Mouse (Mus musculus) neural tube, embryonic 15.5 days (tissue): ENCODE measurements at regions not wholly inside any gene's neighbourhood (a gene's known extent, or its start where the extent isn't known, plus 50 kb on each side); places are given as distances from the start of the nearest gene placed in this dataset.
A peak's percentile ranks its signal among the peaks of the same experiment; 100 is the strongest.

ENCODE experiments used
- ATAC-seq: fragments of 200-750 bp; cut with Nextera tagmentation; 2 replicates; pipeline ENCODE4 v1.8.0; 2017; ENCODE audit warnings: mild to moderate bottlenecking, moderate TSS enrichment, moderate library complexity; ENCODE audit not compliant: low FRiP score
- H3K27ac ChIP-seq: fragments of 300-500 bp; sonication (generic); replicated peaks from 2 replicates; pipeline ENCODE4 v1.5.1; 2015; ENCODE audit warnings: mild to moderate bottlenecking, inconsistent platforms
- H3K27me3 ChIP-seq: fragments of 300-500 bp; sonication (generic); replicated peaks from 2 replicates; pipeline ENCODE4 v1.6.1; 2015; ENCODE audit warnings: inconsistent platforms
- H3K36me3 ChIP-seq: fragments of 300-500 bp; sonication (generic); 2 replicates; pipeline ENCODE4 v1.6.1; 2015; ENCODE audit warnings: inconsistent platforms
- H3K4me1 ChIP-seq: fragments of 300-500 bp; sonication (generic); 2 replicates; pipeline ENCODE4 v1.6.1; 2015; ENCODE audit warnings: inconsistent platforms
- H3K4me2 ChIP-seq: fragments of 300-500 bp; sonication (generic); 2 replicates; pipeline ENCODE4 v1.6.1; 2015; ENCODE audit warnings: inconsistent platforms, mild to moderate bottlenecking, moderate library complexity
- H3K4me3 ChIP-seq: fragments of 300-500 bp; sonication (generic); replicated peaks from 2 replicates; pipeline ENCODE4 v1.5.1; 2015; ENCODE audit warnings: mild to moderate bottlenecking, inconsistent platforms
- H3K9ac ChIP-seq: fragments of 300-500 bp; sonication (generic); replicated peaks from 2 replicates; pipeline ENCODE4 v1.6.1; 2015; ENCODE audit warnings: mild to moderate bottlenecking, inconsistent platforms
- H3K9me3 ChIP-seq: fragments of 300-500 bp; sonication (generic); replicated peaks from 2 replicates; pipeline ENCODE4 v1.6.1; 2016; ENCODE audit warnings: inconsistent platforms
- WGBS: fragments of 180-500 bp; shearing (Covaris S2); methylation state at CpG from one replicate; pipeline ENCODE4 v1.1.7; 2015; ENCODE audit warnings: mixed read lengths; 5-methylcytosine and 5-hydroxymethylcytosine counted together

DNA sequence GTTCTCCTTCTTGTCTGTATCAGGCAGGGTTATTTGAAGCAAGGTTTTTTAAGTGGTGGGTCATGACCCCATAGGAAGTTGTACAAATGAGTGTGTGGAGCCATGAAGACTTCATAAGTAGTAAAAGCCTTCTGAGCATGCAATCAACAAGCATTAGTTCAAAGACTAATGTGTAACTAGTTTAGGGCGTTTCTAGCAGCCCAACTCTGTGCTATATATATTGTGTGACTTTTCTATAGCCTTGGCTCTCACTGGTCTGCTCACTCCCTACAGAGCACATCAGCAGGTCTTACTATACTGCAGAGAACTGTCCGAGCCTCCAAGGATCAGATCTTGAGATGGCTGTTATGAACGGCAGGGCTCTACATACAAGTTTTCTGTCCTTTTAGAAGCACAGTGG lies 141.2 kb downstream of the Gm9817 start:
- H3K4me2 ChIP-seq = no peak overlapping the region
- no peak for ATAC-seq
- no peaks in the 10 kb centered on the region for H3K36me3 ChIP-seq
- WGBS = 75% methylated on average over 3 of the region's 3 CpGs
- H3K9ac ChIP-seq = no peak overlapping the region
- H3K27me3 ChIP-seq = no peaks in the 10 kb centered on the region
- peaks cover 3% of the 10 kb centered on the region; the same call in 1 of the 2 replicates for H3K4me1 ChIP-seq
- no peak overlapping the region for H3K27ac ChIP-seq
- no peak overlapping the region for H3K4me3 ChIP-seq
- H3K9me3 ChIP-seq = no peaks in the 10 kb centered on the region

DNA sequence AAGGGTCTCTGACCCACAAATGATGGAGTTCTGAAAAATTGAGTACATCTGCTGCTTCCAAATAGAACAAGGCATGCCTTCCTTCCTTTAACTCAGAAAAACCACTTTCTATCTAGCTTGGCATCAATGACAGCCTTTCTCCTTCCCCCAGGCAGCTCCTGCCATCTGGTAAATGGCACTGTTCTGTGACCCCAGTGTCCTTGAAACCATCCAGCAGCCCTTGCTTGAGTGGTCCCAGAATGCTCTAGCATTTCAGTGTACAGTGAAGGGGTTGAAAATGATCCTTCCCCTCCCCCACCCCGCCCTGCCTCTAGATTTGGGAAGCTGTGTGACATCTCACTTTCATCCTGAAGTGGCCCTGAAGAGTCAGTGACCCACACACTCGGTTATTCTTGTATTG lies 152.3 kb downstream of the Gm9817 start:
- no peak for ATAC-seq
- H3K27ac ChIP-seq = no peak overlapping the region

DNA sequence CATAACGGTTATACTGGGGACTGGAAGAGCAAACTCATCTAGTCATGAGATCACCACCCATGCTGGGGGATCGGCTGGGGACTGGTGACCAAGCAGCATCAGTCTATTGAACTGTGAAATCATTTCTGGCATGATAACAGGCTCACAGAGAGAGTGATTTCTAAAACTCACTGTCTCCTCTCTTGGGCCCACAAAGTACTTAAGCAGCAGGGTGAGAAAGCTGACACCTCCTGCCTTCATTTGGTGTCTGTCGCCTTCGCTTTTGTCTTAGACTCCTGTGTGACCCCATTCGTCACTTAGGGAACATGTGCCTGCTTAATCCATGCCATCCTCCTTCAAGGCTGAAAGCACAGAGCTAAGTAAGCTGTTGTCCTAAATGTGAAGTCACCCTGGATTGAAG lies 154.3 kb upstream of the Mylip start:
- H3K27ac ChIP-seq = no peak overlapping the region
- no peak for ATAC-seq
- H3K9me3 ChIP-seq = no peaks in the 10 kb centered on the region
- 56% methylated on average over 5 of the region's 5 CpGs for WGBS
- H3K36me3 ChIP-seq = no peaks in the 10 kb centered on the region
- H3K27me3 ChIP-seq = no peaks in the 10 kb centered on the region; the same call in 1 of the 2 replicates
- no peak overlapping the region for H3K4me3 ChIP-seq
- H3K4me1 ChIP-seq = peaks cover 15% of the 10 kb centered on the region
- no peak overlapping the region for H3K4me2 ChIP-seq
- H3K9ac ChIP-seq = no peak overlapping the region

More for the DNA sequence above, 152.3 kb downstream of the Gm9817 start:
- H3K4me2 ChIP-seq = no peak overlapping the region
- WGBS = 83% methylated on average over 2 of the region's 2 CpGs
- H3K36me3 ChIP-seq = no peaks in the 10 kb centered on the region
- H3K4me1 ChIP-seq = 0 out of 2 replicates have a peak, but pooled peaks cover 3% of the 10 kb centered on the region
- peaks cover 4% of the 10 kb centered on the region; the same call in 1 of the 2 replicates for H3K27me3 ChIP-seq
- no peak overlapping the region for H3K4me3 ChIP-seq
- H3K9me3 ChIP-seq = no peaks in the 10 kb centered on the region
- no peak overlapping the region for H3K9ac ChIP-seq

DNA sequence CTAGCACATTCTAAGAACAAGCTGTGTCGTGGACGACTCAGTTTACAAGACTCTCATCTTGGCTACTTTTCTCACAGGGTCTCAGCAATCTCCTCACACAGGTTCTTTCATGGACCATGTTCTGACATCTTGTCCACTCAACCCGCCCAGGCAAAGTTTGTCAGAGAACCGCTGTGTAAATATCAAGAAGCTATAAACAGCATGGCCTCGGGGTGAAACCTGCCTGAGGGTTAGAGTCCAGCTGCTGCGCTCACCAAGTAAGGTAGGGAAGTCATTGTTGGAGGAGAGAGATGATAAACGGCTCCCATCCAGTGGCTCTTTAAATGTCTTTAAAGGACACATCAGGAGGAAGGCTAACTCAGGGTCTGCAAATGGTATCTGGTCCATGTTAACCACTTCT lies 151.3 kb upstream of the Mylip start:
- Histone ChIP-seq H3K36me3 (no peaks in the 10 kb centered on the region), H3K9ac (no peak overlapping the region), H3K27ac (no peak overlapping the region), H3K4me1 (peaks cover 16% of the 10 kb centered on the region), H3K9me3 (no peaks in the 10 kb centered on the region), H3K4me2 (no peak overlapping the region), H3K4me3 (no peak overlapping the region), H3K27me3 (no peaks in the 10 kb centered on the region; the same call in 1 of the 2 replicates)
- ATAC-seq = no peak
- 83% methylated on average over 7 of the region's 7 CpGs for WGBS

DNA sequence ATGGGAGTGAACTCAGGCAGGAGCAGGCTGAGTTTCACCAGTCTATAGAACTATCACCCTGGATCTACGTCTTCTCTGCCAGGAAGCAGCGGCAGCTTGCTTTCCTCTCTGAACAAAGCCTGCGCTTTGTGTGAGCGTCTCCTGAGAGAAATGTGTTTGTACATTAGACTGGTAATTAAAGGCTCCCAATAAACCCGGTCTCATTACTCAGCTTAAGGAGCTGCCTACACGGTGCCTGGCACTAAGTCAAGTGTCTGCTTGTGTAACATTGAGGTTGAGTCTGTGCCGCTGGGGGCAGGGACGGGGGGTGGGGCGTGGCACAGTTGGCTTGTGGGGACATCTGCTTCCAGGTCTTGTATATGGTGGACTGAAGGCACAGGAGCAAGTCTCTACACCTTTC lies 150.4 kb upstream of the Mylip start:
- no peaks in the 10 kb centered on the region for H3K36me3 ChIP-seq
- H3K27me3 ChIP-seq = no peaks in the 10 kb centered on the region; the same call in 1 of the 2 replicates
- H3K9ac ChIP-seq = no peak overlapping the region
- no peak overlapping the region; the same call in 1 of the 2 replicates for H3K4me3 ChIP-seq
- 26% methylated on average over 9 of the region's 9 CpGs for WGBS
- H3K4me2 ChIP-seq = peak overlapping the region; percentile 41
- H3K27ac ChIP-seq = peak overlapping the region; percentile 57
- ATAC-seq = peak; percentile 59
- no peaks in the 10 kb centered on the region for H3K9me3 ChIP-seq
- H3K4me1 ChIP-seq = peaks cover 16% of the 10 kb centered on the region

DNA sequence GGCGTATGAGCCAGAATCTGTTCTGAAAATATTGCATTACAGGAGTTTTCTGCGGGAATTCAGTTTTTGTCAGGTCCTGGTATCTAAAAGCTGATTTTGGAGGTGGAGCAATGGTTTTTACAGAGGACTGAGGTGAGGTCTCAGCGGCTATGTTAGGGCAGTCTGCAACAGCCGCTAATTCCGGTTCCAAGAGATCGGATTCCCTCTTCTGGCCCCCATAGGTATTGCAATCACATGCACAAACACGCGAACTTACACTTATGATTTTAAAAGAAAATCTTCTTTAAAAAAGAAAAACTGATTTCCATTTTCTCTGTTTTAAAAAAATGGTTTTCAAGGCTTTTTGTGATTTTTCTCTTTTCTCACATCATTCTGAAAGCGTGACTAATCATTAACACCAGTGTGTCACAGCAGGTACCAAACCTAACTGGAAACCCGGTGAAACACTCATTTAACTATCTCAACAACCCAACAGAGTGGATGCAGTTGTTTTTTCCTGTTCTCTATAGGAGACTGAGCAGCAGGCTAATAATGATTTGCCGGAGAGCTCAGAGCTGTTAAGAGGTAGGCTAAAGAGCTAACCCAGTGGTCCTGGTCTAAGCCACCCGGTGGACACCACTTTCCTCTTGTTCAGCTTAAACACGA lies 149.4 kb upstream of the Mylip start:
- Histone ChIP-seq H3K4me3 (no peak overlapping the region), H3K4me2 (no peak overlapping the region)

DNA sequence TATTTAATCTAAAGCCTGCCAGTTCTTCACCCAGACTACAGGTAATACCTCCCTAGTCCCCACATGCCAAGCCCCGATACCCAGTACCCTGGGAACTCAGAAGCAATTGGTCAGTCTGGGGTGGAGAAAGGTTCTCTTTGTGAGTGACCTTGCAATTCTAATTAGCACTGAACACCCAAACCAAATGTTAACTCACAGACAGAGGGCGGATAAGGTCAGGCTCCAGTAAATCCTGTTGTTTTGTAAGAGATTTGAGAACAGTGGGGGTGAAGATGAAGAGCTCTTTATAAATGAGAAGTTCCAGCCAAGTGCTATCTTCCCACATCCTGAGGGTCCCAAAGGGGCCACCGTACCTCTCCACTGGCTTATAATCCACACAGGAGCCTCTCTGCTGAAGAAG lies 147.3 kb upstream of the Mylip start:
- Histone ChIP-seq H3K9ac (no peak overlapping the region), H3K36me3 (no peaks in the 10 kb centered on the region), H3K4me1 (peaks cover 22% of the 10 kb centered on the region), H3K27ac (no peak overlapping the region), H3K27me3 (no peaks in the 10 kb centered on the region), H3K4me2 (no peak overlapping the region), H3K9me3 (no peaks in the 10 kb centered on the region), H3K4me3 (no peak overlapping the region)
- WGBS = 84% methylated on average over 3 of the region's 3 CpGs
- no peak for ATAC-seq

More for the DNA sequence above, 149.4 kb upstream of the Mylip start:
- WGBS = 81% methylated on average over 13 of the region's 13 CpGs
- Histone ChIP-seq H3K27ac (no peak overlapping the region), H3K9me3 (no peaks in the 10 kb centered on the region), H3K27me3 (no peaks in the 10 kb centered on the region; the same call in 1 of the 2 replicates), H3K36me3 (no peaks in the 10 kb centered on the region), H3K9ac (no peak overlapping the region), H3K4me1 (peaks cover 16% of the 10 kb centered on the region)
- ATAC-seq = no peak

DNA sequence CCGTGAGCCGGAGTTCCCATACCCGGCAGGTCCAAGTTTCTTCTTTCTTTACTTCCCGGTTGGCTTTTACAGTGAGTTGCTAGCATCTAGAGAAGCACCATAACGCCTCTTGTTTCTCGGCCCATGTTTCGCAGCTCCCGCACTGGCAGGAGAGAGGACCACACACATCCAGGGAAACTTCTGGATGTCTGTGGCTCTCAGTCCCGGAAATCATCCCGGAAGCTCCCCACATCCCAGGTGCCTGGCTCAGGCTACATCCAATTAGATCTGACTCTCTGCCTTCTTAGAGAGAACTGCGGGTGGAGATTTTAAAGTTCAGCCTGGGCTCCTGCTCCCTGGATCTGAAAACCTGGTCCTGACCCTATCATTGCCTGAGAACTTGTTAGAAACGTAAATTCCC lies 146.8 kb upstream of the Mylip start:
- H3K27me3 ChIP-seq = no peaks in the 10 kb centered on the region
- 89% methylated on average over 12 of the region's 12 CpGs for WGBS
- H3K4me2 ChIP-seq = no peak overlapping the region
- H3K36me3 ChIP-seq = no peaks in the 10 kb centered on the region
- no peak overlapping the region for H3K4me3 ChIP-seq
- no peak for ATAC-seq
- no peak overlapping the region for H3K27ac ChIP-seq
- H3K9ac ChIP-seq = no peak overlapping the region
- no peaks in the 10 kb centered on the region for H3K9me3 ChIP-seq
- H3K4me1 ChIP-seq = peaks cover 22% of the 10 kb centered on the region

DNA sequence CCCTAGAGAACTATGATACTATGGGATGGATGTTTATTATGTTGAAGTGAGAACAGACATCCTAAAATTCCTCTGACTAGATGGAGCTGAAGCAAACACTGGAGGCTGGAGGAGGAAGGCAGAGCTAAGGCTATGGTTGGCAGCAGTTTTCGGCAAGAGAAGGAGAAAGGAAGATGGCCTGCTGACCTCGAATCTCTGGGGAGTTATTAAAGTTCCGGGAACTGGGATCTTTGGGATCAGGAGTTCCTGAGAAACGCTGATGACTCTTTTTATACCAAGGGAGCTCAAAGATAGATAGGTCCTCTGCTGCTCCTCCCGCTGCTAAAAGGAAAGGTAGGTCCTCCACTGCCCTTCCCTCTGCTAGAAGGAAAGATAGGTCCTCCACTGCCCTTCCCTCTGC lies 143.9 kb upstream of the Mylip start:
- Histone ChIP-seq H3K9me3 (no peaks in the 10 kb centered on the region), H3K36me3 (no peaks in the 10 kb centered on the region)

DNA sequence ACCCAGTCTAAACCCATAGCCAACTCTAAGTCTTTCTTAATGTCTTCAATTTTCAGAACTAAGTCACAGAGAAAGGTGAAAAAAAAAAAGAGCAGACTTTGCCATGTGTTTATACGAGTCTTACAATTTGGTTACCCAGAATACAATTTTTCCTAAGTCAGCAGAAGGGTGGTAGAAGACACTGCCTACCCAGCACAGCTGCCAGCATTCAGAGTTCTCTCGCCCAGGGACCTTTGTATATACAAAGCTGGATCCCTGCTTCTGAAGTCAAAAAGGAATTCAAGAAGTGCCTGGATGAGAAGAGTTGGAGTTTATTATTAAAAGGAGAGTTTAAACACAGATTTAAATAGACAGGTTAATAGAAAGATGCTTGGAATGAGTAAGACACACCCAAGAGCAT lies 143.2 kb upstream of the Mylip start:
- H3K4me1 ChIP-seq = 0 out of 2 replicates have a peak, but pooled peaks cover 15% of the 10 kb centered on the region
- no peaks in the 10 kb centered on the region for H3K9me3 ChIP-seq
- H3K27ac ChIP-seq = no peak overlapping the region
- H3K27me3 ChIP-seq = no peaks in the 10 kb centered on the region
- no peak overlapping the region for H3K4me3 ChIP-seq
- no peak overlapping the region for H3K9ac ChIP-seq
- no peak overlapping the region for H3K4me2 ChIP-seq
- no peaks in the 10 kb centered on the region for H3K36me3 ChIP-seq
- ATAC-seq = no peak
- 75% methylated on average over 2 of the region's 2 CpGs for WGBS

More for the DNA sequence above, 143.9 kb upstream of the Mylip start:
- no peak for ATAC-seq
- H3K4me1 ChIP-seq = 0 out of 2 replicates have a peak, but pooled peaks cover 15% of the 10 kb centered on the region
- no peak overlapping the region for H3K27ac ChIP-seq
- no peaks in the 10 kb centered on the region for H3K27me3 ChIP-seq
- H3K4me3 ChIP-seq = no peak overlapping the region
- H3K4me2 ChIP-seq = no peak overlapping the region
- no peak overlapping the region for H3K9ac ChIP-seq
- WGBS = 54% methylated on average over 5 of the region's 5 CpGs

DNA sequence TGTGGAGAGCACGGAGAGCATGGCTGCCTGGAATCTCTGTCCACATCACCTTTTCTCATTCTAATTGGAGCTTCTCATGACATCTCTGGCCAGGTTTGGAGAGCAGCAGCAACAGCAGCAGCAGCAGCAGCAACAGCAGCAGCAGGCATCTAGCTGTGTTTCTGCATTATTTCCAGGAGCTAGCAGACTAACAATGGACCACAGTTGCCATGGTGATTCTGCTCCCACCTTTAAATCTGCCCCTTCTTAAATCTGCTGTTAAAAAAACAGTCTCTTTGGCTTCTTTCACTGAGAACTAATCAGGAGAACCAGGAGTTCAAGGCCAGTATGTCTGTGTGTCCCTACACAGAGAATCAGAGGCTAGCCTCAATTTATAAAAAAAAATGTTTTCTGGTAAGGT lies 139.5 kb upstream of the Mylip start:
- H3K9me3 ChIP-seq = no peaks in the 10 kb centered on the region

DNA sequence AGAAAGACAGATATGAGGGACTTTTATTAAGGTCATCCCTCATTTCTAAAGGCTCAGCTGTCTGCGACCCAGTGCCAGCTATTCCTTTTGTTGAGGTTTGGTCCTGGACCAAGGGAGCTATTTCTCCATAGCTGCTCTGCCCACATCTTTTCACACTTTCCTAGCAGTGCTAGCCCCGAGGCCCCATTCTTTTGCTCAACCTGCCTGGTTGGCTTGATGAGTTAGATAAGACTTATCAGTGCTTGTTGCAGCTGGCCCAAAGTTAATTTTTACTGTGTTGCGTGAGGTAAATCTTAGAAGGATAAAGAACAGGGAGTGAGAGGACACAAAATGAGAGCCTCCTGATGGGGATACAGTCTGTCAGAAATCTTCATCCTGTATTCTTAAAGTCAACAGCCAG lies 138.5 kb upstream of the Mylip start:
- Histone ChIP-seq H3K36me3 (no peaks in the 10 kb centered on the region), H3K4me3 (no peak overlapping the region), H3K9ac (no peak overlapping the region), H3K4me2 (no peak overlapping the region), H3K4me1 (0 out of 2 replicates have a peak, but pooled peaks cover 15% of the 10 kb centered on the region), H3K27ac (no peak overlapping the region), H3K27me3 (no peaks in the 10 kb centered on the region), H3K9me3 (no peaks in the 10 kb centered on the region)
- ATAC-seq = no peak
- 74% methylated on average over 3 of the region's 3 CpGs for WGBS

More for the DNA sequence above, 139.5 kb upstream of the Mylip start:
- Histone ChIP-seq H3K4me2 (no peak overlapping the region), H3K4me1 (0 out of 2 replicates have a peak, but pooled peaks cover 20% of the 10 kb centered on the region), H3K36me3 (no peaks in the 10 kb centered on the region), H3K27me3 (no peaks in the 10 kb centered on the region), H3K4me3 (no peak overlapping the region), H3K27ac (no peak overlapping the region), H3K9ac (no peak overlapping the region)
- no peak for ATAC-seq
- 50% methylated on average over 1 of the region's 1 CpGs for WGBS
